In the genomic region with DNA sequence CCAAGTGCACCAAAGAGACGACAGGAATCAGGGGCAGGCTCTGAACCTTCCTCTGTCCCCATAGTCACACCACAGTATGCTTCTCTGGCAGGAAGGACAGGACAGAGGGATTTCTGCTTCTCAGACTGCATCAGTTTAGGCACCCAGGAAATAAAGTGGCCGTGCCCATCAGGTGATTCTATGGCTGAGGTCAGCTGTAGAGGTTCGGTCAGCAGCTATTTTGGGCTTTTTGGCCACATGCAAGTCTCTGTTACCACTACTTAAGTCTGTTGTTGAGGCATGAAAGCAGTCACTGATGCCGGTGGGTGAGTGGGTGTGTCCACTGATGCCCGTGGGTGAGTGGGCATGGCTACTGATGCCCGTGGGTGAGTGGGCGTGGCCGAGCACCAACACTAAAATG, we compare ENCODE assay signal across 16 mouse cellular contexts.
"Had no signal": no experiment of that assay in that cellular context is flagged by ENCODE, and none has a peak within 500 bp of the region (broad histone marks: within the 10 kb centered on the region; RNA-seq: fewer than 3 reads in every experiment).

No protein-coding gene starts in this region.

- DNase-seq: retina, postnatal 1 day; right cerebral cortex, adult 18-20 months; right cerebral cortex, postnatal 14 days; right cerebral cortex, postnatal 25 days; right cerebral cortex, postnatal 4 days; spleen, adult 18-20 months; thymus, adult 18-20 months; thymus, adult 2 months; thymus, postnatal 14 days; thymus, postnatal 25 days; thymus, postnatal 36 days; thymus, postnatal 4 days had no signal

- H3K27ac ChIP-seq: neural tube, embryonic 13.5 days; neural tube, embryonic 15.5 days; stomach, embryonic 15.5 days; stomach, postnatal 0 days had no signal

- H3K9me3 ChIP-seq: neural tube, embryonic 13.5 days; neural tube, embryonic 15.5 days; stomach, embryonic 15.5 days had no signal

- H3K27me3 ChIP-seq: neural tube, embryonic 13.5 days; neural tube, embryonic 15.5 days; stomach, embryonic 15.5 days had no signal

- H3K36me3 ChIP-seq: neural tube, embryonic 13.5 days; neural tube, embryonic 15.5 days; stomach, embryonic 15.5 days had no signal

- H3K4me3 ChIP-seq: neural tube, embryonic 13.5 days; neural tube, embryonic 15.5 days; stomach, embryonic 15.5 days had no signal
